Mouse (Mus musculus) G1E (cell line): ENCODE measurements around the gene Wt1.

Experiments used
- CTCF ChIP-seq: IDR thresholded peaks from 2 replicates; pipeline ENCODE4 v1.5.1; 2012; ENCODE audit warnings: low read depth, low read length, inconsistent platforms, mixed read lengths
- TAL1 ChIP-seq: conservative IDR thresholded peaks from 2 replicates; pipeline ENCODE4 v1.6.1; 2012; ENCODE audit warnings: low read depth, low read length, inconsistent platforms, mixed read lengths

- TF ChIP-seq TAL1 (no peak), CTCF (no peak)
Measured at GRCm38 (mm10) chr2:105153046-105153445, 26.7 kb downstream of the Wt1 start.
